Mouse (Mus musculus) liver, embryonic 13.5 days (tissue): ENCODE measurements around the gene Sept4. TPM values are rescaled to one million over a fixed set of nuclear protein-coding genes. Genes with fewer than 3 reads are reported as not detected.
A peak's percentile ranks its signal among the peaks of the same experiment; 100 is the strongest.

Experiments
- ATAC-seq: fragments of 200-750 bp; cut with Nextera tagmentation; 2 replicates; pipeline ENCODE4 v1.8.0; 2017; ENCODE audit warnings: low read depth, mild to moderate bottlenecking, moderate number of reproducible peaks, moderate library complexity
- DNase-seq: peaks from one replicate; pipeline ENCODE4 v3.0.0; 2022
- H3K27ac ChIP-seq: fragments of 300-500 bp; sonication (generic); 2 replicates; pipeline ENCODE4 v1.5.1; 2015; ENCODE audit warnings: moderate library complexity, mild to moderate bottlenecking, inconsistent platforms
- H3K27me3 ChIP-seq: fragments of 300-500 bp; sonication (generic); 2 replicates; pipeline ENCODE4 v1.6.1; 2015; ENCODE audit warnings: mild to moderate bottlenecking, inconsistent platforms
- H3K36me3 ChIP-seq: fragments of 300-500 bp; sonication (generic); 2 replicates; pipeline ENCODE4 v1.6.1; 2015; ENCODE audit warnings: mild to moderate bottlenecking, inconsistent platforms
- H3K4me1 ChIP-seq: fragments of 300-500 bp; sonication (generic); replicated peaks from 2 replicates; pipeline ENCODE4 v1.6.1; 2015; ENCODE audit warnings: inconsistent platforms
- H3K4me2 ChIP-seq: fragments of 300-500 bp; sonication (generic); 2 replicates; pipeline ENCODE4 v1.6.1; 2015; ENCODE audit warnings: inconsistent platforms, mild to moderate bottlenecking, moderate library complexity
- H3K4me3 ChIP-seq: fragments of 300-500 bp; sonication (generic); replicated peaks from 2 replicates; pipeline ENCODE4 v1.5.1; 2015; ENCODE audit warnings: mild to moderate bottlenecking, inconsistent platforms
- H3K9ac ChIP-seq: fragments of 300-500 bp; sonication (generic); 2 replicates; pipeline ENCODE4 v1.6.1; 2015; ENCODE audit warnings: mild to moderate bottlenecking, inconsistent platforms
- H3K9me3 ChIP-seq: fragments of 300-500 bp; sonication (generic); replicated peaks from 2 replicates; pipeline ENCODE4 v1.6.1; 2016; ENCODE audit warnings: inconsistent platforms
- WGBS: fragments of 180-500 bp; shearing (Covaris S2); methylation state at CpG from one replicate; pipeline ENCODE4 v1.1.7; 2015; ENCODE audit not compliant: insufficient replicate concordance; 5-methylcytosine and 5-hydroxymethylcytosine counted together
- polyA plus RNA-seq: library from polyadenylated mRNA; unstranded; fragments of >200 nt; fragmentation: Nextera tagmentation; extraction: Ambion mirVana; gene quantifications from 2 replicates; pipeline ENCODE4 v1.2.1, GENCODE M21; 2015

The Sept4 gene
- polyA plus RNA-seq, 1 experiment from 2014 or later = 11.2 TPM

- no peak for DNase-seq
- ATAC-seq = no peak
- 17% methylated on average over 2 of the region's 2 CpGs for WGBS
Observed at GRCm38 (mm10) chr11:87555106-87555703, 13.5 kb upstream of the Sept4 start.

DNA sequence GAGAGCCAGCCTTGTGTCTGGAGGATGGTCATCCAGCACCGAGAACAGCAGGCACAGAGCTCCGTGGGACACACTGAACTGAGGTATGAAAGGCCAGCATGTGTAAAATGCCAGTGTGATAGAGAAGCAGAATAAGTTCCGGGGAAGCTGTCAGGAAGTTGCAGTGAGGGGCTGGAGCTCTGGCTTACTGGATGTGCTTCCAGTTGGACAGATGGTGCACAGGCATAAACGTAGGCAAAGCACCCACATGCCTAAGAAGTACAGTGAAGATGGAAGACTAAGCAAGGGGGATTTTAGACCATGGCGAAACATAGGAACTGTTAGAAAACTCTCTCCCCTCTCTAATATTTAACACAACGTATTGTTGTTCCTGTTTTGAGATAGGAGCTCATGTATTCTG lies 7.5 kb upstream of the Sept4 start:
- no peaks in the 10 kb centered on the region for H3K4me1 ChIP-seq
- H3K27me3 ChIP-seq = no peaks in the 10 kb centered on the region
- H3K9me3 ChIP-seq = no peaks in the 10 kb centered on the region
- no peak overlapping the region for H3K4me3 ChIP-seq
- DNase-seq = no peak
- no peak overlapping the region for H3K9ac ChIP-seq
- no peak for ATAC-seq
- no peak overlapping the region for H3K27ac ChIP-seq
- no peaks in the 10 kb centered on the region for H3K36me3 ChIP-seq
- no peak overlapping the region for H3K4me2 ChIP-seq
- 55% methylated on average over 6 of the region's 6 CpGs for WGBS

More at GRCm38 (mm10) chr11:87555106-87555703, 13.5 kb upstream of the Sept4 start:
- Histone ChIP-seq H3K4me1 (no peaks in the 10 kb centered on the region), H3K27ac (no peak overlapping the region), H3K4me3 (no peak overlapping the region), H3K4me2 (no peak overlapping the region), H3K36me3 (no peaks in the 10 kb centered on the region), H3K27me3 (no peaks in the 10 kb centered on the region), H3K9me3 (no peaks in the 10 kb centered on the region), H3K9ac (no peak overlapping the region)

DNA sequence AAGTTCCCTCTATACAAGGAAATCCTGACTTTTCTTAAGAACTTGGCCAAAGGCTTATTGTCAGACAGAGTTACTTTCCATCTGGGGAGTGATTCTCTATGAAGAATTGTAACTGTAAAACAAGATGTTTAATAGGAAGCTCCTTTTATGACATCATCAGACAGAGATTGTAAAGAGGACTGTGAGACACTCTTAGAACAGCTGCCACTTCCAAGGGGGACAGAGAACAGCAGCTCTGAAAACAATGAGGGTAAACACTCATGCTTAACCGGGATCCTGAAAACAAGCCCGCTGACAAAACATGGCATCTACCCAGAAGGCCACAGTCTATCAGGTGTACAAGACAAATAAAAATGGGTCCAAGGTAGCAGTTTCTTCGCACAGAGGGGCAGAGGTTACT lies 2.2 kb upstream of the Sept4 start, which contains the start of gene Gm11492:
Gm11492 (plus strand) TSS at position 153 of the 400 bp plus-strand sequence.
- H3K27ac ChIP-seq = no peak within 1 kb of the TSS
- H3K27me3 ChIP-seq = 0 out of 2 replicates have a peak, but pooled peaks cover 6% of the 10 kb centered on the region
- no peak within 1 kb of the TSS for H3K4me3 ChIP-seq
- no peak for DNase-seq
- ATAC-seq = no peak
- H3K9me3 ChIP-seq = no peaks in the 10 kb centered on the region
- no peaks in the 10 kb centered on the region for H3K36me3 ChIP-seq
- no peak within 1 kb of the TSS for H3K9ac ChIP-seq
- peaks cover 5% of the 10 kb centered on the region; the same call in 1 of the 2 replicates for H3K4me1 ChIP-seq
- 55% methylated on average over 3 of the region's 3 CpGs for WGBS
- H3K4me2 ChIP-seq = no peak within 1 kb of the TSS

GRCm38 (mm10) chr11:87570743-87571142 lies 2.0 kb downstream of the Sept4 start:
- H3K4me3 ChIP-seq = no peak overlapping the region
- WGBS = 45% methylated on average over 5 of the region's 5 CpGs
- no peaks in the 10 kb centered on the region for H3K36me3 ChIP-seq
- H3K9me3 ChIP-seq = no peaks in the 10 kb centered on the region
- no peak overlapping the region for H3K4me2 ChIP-seq
- H3K4me1 ChIP-seq = peaks cover 5% of the 10 kb centered on the region; the same call in 1 of the 2 replicates
- DNase-seq (no peak), ATAC-seq (no peak)
- no peak overlapping the region for H3K27ac ChIP-seq
- H3K27me3 ChIP-seq = peaks cover 10% of the 10 kb centered on the region; the same call in 1 of the 2 replicates
- no peak overlapping the region for H3K9ac ChIP-seq

DNA sequence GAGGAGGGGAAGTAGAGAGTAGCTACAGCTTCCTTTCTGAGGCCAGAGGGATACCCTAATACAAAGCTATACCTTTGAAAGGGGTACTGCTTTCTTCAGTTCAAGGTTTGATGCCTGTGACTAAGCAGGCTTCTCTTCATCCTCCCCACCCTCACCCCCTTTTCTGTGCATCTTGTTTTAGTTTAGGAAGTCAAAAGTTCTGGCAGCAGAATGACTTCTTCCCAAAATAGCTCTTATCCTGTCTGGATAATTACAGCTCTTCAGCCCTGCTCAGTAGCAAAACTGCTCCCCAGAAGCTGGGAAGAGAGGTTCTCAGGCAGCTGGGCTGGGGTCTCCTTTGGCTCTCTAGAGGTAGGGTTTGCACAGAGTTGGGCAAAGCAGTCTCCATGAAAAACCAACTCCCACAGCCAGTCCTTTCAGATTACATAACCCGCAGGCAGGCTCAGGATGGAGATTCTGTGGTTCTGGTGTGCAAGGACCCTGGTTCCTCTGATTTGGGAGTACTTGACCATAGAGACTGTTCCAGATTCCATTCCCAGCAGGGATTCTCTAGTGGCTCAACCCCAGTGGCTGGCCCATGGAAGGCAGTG lies 2.8 kb downstream of the Sept4 start:
- H3K36me3 ChIP-seq = no peaks in the 10 kb centered on the region
- peaks cover 5% of the 10 kb centered on the region; the same call in 1 of the 2 replicates for H3K4me1 ChIP-seq
- H3K4me2 ChIP-seq = no peak overlapping the region
- H3K27me3 ChIP-seq = peaks cover 10% of the 10 kb centered on the region; the same call in 1 of the 2 replicates
- H3K4me3 ChIP-seq = no peak overlapping the region
- DNase-seq = no peak
- no peaks in the 10 kb centered on the region for H3K9me3 ChIP-seq
- 67% methylated on average over 1 of the region's 1 CpGs for WGBS
- H3K27ac ChIP-seq = 0 out of 2 replicates have a peak overlapping the region, but pooled peaks have one; percentile 16
- H3K9ac ChIP-seq = no peak overlapping the region
- no peak for ATAC-seq

GRCm38 (mm10) chr11:87573751-87574150 lies 5.0 kb downstream of the Sept4 start:
- ATAC-seq (no peak), DNase-seq (no peak)
- no peak overlapping the region for H3K4me2 ChIP-seq
- peaks cover 4% of the 10 kb centered on the region for H3K27me3 ChIP-seq
- 69% methylated on average over 7 of the region's 7 CpGs for WGBS
- H3K9ac ChIP-seq = no peak overlapping the region
- H3K9me3 ChIP-seq = no peaks in the 10 kb centered on the region
- H3K36me3 ChIP-seq = no peaks in the 10 kb centered on the region
- no peak overlapping the region for H3K4me3 ChIP-seq
- H3K4me1 ChIP-seq = peaks cover 18% of the 10 kb centered on the region
- H3K27ac ChIP-seq = no peak overlapping the region

DNA sequence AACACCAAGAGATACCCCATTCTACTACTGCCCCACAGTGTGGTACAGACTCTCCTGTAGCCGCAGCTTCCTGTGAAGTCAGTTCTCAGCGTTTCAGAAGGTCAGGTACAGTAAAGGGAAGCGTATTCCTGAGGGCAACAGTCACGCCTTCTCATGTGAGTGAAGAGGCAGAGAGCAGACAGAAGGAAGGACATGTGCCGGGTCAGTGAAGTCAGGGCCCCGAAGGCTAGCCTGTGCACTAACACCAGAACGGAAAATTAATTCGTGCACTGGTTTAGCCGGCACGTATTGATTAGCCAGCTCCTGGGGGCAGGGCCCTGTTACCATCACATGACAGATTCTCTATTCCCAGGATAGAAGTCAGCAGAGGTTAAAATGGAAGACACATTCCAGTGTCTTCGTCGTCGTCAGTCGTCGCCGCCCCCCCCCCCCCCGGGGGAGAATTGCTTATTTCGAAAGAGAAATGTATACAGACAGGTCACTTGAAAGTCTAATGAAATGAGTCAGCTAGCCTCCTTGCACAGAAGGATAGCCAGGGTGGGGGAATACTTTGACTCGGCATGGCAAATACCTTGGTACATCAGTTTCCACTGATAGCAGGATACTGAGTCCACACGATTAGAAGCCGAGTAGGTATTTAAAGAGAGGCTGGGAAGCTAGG lies 5.9 kb downstream of the Sept4 start:
- Histone ChIP-seq H3K9me3 (no peaks in the 10 kb centered on the region), H3K4me2 (no peak overlapping the region), H3K4me3 (no peak overlapping the region), H3K4me1 (peaks cover 27% of the 10 kb centered on the region), H3K36me3 (no peaks in the 10 kb centered on the region), H3K27ac (no peak overlapping the region), H3K27me3 (peaks cover 4% of the 10 kb centered on the region), H3K9ac (no peak overlapping the region)
- 63% methylated on average over 21 of the region's 21 CpGs for WGBS
- no peak for DNase-seq
- ATAC-seq = no peak

DNA sequence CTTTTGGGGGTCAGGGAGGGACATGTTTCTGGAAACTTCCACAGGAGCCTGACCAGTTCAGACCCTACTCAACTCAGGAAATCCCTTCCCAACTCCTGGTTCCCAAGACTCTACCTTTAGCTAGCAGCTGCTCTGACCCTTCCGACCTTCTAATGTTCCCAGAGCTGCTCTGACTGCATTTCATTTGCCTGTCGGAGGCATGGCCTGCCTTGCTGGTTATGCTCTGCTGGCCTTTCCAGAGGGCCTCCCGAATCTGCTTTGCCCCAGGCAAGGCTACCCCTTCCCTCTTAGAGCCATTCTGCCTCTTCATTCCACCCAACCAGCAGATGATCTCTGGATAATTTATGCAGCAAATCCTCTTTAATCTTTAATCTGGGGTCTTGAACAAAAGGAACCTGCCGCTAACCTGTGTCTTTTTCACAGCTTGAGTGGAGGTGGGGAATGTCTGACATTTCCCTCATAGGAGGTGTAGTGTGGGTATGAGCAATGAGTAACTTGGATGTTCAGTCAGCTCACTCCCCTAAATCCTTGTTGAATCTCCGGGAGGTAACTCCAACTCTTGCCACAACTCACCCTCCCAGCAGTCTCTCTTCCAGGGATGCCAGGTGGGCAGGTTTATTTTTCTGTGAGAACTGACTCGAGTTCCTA lies 9.0 kb downstream of the Sept4 start:
- H3K4me1 ChIP-seq = peaks cover 24% of the 10 kb centered on the region
- H3K27ac ChIP-seq = no peak overlapping the region
- whole genome bisulfite sequencing = 45% methylated on average over 6 of the region's 6 CpGs
- no peak for DNase-seq
- H3K9ac ChIP-seq = 0 out of 2 replicates have a peak overlapping the region, but pooled peaks have one; percentile 9
- peak overlapping the region; percentile 64 for H3K4me3 ChIP-seq
- ATAC-seq = no peak
- H3K9me3 ChIP-seq = no peaks in the 10 kb centered on the region
- H3K27me3 ChIP-seq = no peaks in the 10 kb centered on the region; the same call in none of the 2 replicates
- no peaks in the 10 kb centered on the region for H3K36me3 ChIP-seq
- H3K4me2 ChIP-seq = peak overlapping the region; percentile 87

DNA sequence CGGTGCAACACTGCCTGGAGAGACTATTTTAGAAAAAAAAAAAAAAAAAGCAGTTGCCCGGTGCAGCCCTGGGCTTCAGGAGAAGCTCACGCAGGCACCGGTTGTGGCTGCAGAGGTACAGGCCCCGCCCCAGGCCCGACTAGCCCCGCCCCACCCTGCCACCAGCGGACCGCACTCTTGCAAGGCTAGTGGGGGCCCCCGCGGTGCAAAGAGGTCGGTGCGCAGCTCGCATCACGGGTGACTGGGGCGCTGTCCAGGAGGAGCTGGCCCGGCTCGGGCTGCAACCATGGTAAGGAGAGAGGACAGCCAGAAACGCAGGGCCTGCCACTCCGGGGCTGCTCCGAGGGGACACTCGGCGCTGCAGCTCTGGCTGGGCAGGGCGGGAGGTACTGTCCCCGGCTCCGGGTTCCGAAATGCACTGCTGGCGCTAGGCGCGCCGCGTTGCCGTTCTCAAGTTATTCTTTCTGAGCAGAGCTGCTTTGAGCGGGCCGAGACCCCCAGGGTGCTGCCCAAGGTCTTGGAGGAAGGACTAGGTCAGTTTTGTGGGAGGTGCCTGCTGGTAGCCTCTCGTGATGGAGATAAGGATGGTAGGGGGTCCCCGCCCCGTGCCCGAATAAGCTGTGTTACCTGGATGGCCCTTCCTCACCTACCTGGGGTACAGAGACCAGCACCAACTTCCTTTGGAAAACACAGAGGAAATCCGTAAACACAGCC lies 9.7 kb downstream of the Sept4 start:
- under 1% methylated on average over 40 of the region's 40 CpGs for WGBS
- Histone ChIP-seq H3K4me3 (peak overlapping the region; percentile 64), H3K4me2 (peak overlapping the region; percentile 87), H3K4me1 (peaks cover 24% of the 10 kb centered on the region), H3K27me3 (no peaks in the 10 kb centered on the region; the same call in none of the 2 replicates), H3K27ac (0 out of 2 replicates have a peak overlapping the region, but pooled peaks have one; percentile 2), H3K9me3 (no peaks in the 10 kb centered on the region), H3K9ac (peak overlapping the region; percentile 67), H3K36me3 (no peaks in the 10 kb centered on the region)
- ATAC-seq (peak; percentile 86), DNase-seq (peak; percentile 65)

DNA sequence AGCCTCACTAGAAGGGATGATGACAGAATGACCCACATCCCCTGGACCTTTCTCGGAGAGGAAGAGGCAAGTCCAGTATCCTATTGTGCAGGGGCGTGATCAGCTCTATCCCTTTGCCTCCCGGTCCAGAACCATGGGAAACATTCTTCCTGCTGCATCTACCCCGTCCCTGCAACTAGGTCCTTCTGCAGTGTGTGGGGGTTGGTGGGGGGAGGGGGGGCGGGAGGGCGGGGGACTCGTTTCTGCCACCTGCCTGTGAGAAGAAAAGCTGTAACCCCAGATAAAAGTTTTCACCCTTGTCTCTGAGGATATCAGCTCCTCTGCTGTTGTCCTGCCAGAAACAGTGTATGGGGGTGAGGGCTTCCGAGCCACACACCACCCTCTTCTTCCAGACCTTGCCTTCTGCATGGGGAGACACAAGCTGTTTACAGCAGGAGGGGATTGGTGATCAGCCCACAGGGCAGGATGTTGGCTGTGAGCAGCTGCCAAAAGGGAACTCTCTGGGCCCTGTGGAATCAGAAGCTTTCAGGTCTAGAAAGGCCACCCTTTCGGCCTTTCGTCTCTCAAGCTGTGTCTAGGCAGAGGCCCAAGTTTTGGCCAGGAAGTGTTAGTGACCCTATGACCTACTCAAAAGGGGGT lies 10.4 kb downstream of the Sept4 start:
- peak overlapping the region; percentile 67 for H3K9ac ChIP-seq
- no peaks in the 10 kb centered on the region; the same call in none of the 2 replicates for H3K27me3 ChIP-seq
- peak overlapping the region; percentile 87 for H3K4me2 ChIP-seq
- WGBS = 13% methylated on average over 10 of the region's 10 CpGs
- ATAC-seq = peak; percentile 57
- peaks cover 24% of the 10 kb centered on the region for H3K4me1 ChIP-seq
- peak; percentile 8 for DNase-seq
- H3K4me3 ChIP-seq = peak overlapping the region; percentile 64
- H3K27ac ChIP-seq = peak overlapping the region; percentile 20; the same call in 1 of the 2 replicates
- H3K36me3 ChIP-seq = no peaks in the 10 kb centered on the region
- no peaks in the 10 kb centered on the region for H3K9me3 ChIP-seq
